Mouse (Mus musculus): ENCODE measurements at regions not wholly inside any gene's neighbourhood (a gene's known extent, or its start where the extent isn't known, plus 50 kb on each side); places are given as distances from the start of the nearest gene placed in this dataset.

GRCm38 (mm10) chr5:50343681-50344080 is 284.9 kb upstream of the Adgra3 start:
- no peak overlapping the region for H3K27ac ChIP-seq (ENCODE audit: low read depth, low read length)
- H3K9ac ChIP-seq (ENCODE audit: low read depth, low read length) = no peak overlapping the region
- H3K4me3 ChIP-seq (ENCODE audit: low read depth, low read length) = no peak overlapping the region
- 59% methylated on average over 2 of the region's 2 CpGs for WGBS
- no peak for ATAC-seq
- no peaks in the 10 kb centered on the region for H3K4me1 ChIP-seq (replicated peaks; ENCODE audit: control insufficient read depth, insufficient read depth, low read length)
- no peaks in the 10 kb centered on the region for H3K27me3 ChIP-seq (replicated peaks; ENCODE audit: control insufficient read depth, insufficient read depth, low read length)
- H3K36me3 ChIP-seq (ENCODE audit: control insufficient read depth, insufficient read depth) = no peaks in the 10 kb centered on the region
- no peak overlapping the region for H3K4me2 ChIP-seq (replicated peaks; ENCODE audit: low read depth)
- H3K9me3 ChIP-seq (ENCODE audit: control insufficient read depth) = no peaks in the 10 kb centered on the region
- TF ChIP-seq CTCF (IDR thresholded peaks at IDR 0.05; ENCODE audit: low read depth) = no peak

GRCm38 (mm10) chr5:50309491-50309890 is 250.7 kb upstream of the Adgra3 start:
- no peaks in the 10 kb centered on the region for H3K36me3 ChIP-seq (ENCODE audit: control insufficient read depth, insufficient read depth)
- TF ChIP-seq CTCF (IDR thresholded peaks at IDR 0.05; ENCODE audit: low read depth) = no peak
- ATAC-seq = no peak
- H3K27ac ChIP-seq (ENCODE audit: low read depth, low read length) = no peak overlapping the region
- no peak overlapping the region for H3K9ac ChIP-seq (ENCODE audit: low read depth, low read length)
- 52% methylated on average over 1 of the region's 1 CpGs for WGBS
- no peaks in the 10 kb centered on the region for H3K9me3 ChIP-seq (ENCODE audit: control insufficient read depth)
- no peaks in the 10 kb centered on the region for H3K4me1 ChIP-seq (replicated peaks; ENCODE audit: control insufficient read depth, insufficient read depth, low read length)
- H3K4me3 ChIP-seq (ENCODE audit: low read depth, low read length) = no peak overlapping the region
- no peak overlapping the region for H3K4me2 ChIP-seq (replicated peaks; ENCODE audit: low read depth)
- H3K27me3 ChIP-seq (replicated peaks; ENCODE audit: control insufficient read depth, insufficient read depth, low read length) = no peaks in the 10 kb centered on the region

- Histone ChIP-seq H3K27ac (ENCODE audit: low read depth, low read length) (no peak overlapping the region), H3K4me1 (replicated peaks; ENCODE audit: control insufficient read depth, insufficient read depth, low read length) (no peaks in the 10 kb centered on the region), H3K4me3 (ENCODE audit: low read depth, low read length) (no peak overlapping the region), H3K27me3 (replicated peaks; ENCODE audit: control insufficient read depth, insufficient read depth, low read length) (no peaks in the 10 kb centered on the region), H3K36me3 (ENCODE audit: control insufficient read depth, insufficient read depth) (no peaks in the 10 kb centered on the region), H3K4me2 (replicated peaks; ENCODE audit: low read depth) (no peak overlapping the region), H3K9ac (ENCODE audit: low read depth, low read length) (no peak overlapping the region), H3K9me3 (ENCODE audit: control insufficient read depth) (no peaks in the 10 kb centered on the region)
- WGBS = 58% methylated on average over 1 of the region's 1 CpGs
- no peak for TF ChIP-seq CTCF (IDR thresholded peaks at IDR 0.05; ENCODE audit: low read depth)
- no peak for ATAC-seq
Measured at GRCm38 (mm10) chr5:50303859-50304480, 245.2 kb upstream of the Adgra3 start.

GRCm38 (mm10) chr5:50293794-50294193 is 235.0 kb upstream of the Adgra3 start:
- no peak for ATAC-seq

GRCm38 (mm10) chr5:50290879-50291410 is 232.1 kb upstream of the Adgra3 start:
- no peaks in the 10 kb centered on the region for H3K27me3 ChIP-seq (replicated peaks; ENCODE audit: control insufficient read depth, insufficient read depth, low read length)
- no peak overlapping the region for H3K9ac ChIP-seq (ENCODE audit: low read depth, low read length)
- no peaks in the 10 kb centered on the region for H3K36me3 ChIP-seq (ENCODE audit: control insufficient read depth, insufficient read depth)
- no peak overlapping the region for H3K27ac ChIP-seq (ENCODE audit: low read depth, low read length)
- WGBS = 66% methylated on average over 2 of the region's 2 CpGs
- no peaks in the 10 kb centered on the region for H3K4me1 ChIP-seq (replicated peaks; ENCODE audit: control insufficient read depth, insufficient read depth, low read length)
- TF ChIP-seq CTCF (IDR thresholded peaks at IDR 0.05; ENCODE audit: low read depth) = no peak
- peak; percentile 78 for ATAC-seq
- H3K4me3 ChIP-seq (ENCODE audit: low read depth, low read length) = no peak overlapping the region
- no peak overlapping the region for H3K4me2 ChIP-seq (replicated peaks; ENCODE audit: low read depth)
- no peaks in the 10 kb centered on the region for H3K9me3 ChIP-seq (ENCODE audit: control insufficient read depth)

More at GRCm38 (mm10) chr5:50293794-50294193, 235.0 kb upstream of the Adgra3 start:
- H3K9me3 ChIP-seq (ENCODE audit: control insufficient read depth) = no peaks in the 10 kb centered on the region
- H3K4me2 ChIP-seq (replicated peaks; ENCODE audit: low read depth) = no peak overlapping the region
- H3K27me3 ChIP-seq (replicated peaks; ENCODE audit: control insufficient read depth, insufficient read depth, low read length) = no peaks in the 10 kb centered on the region
- 64% methylated on average over 3 of the region's 3 CpGs for WGBS
- no peak overlapping the region for H3K9ac ChIP-seq (ENCODE audit: low read depth, low read length)
- peak; percentile 48 for TF ChIP-seq CTCF (IDR thresholded peaks at IDR 0.05; ENCODE audit: low read depth)
- no peak overlapping the region for H3K4me3 ChIP-seq (ENCODE audit: low read depth, low read length)
- no peaks in the 10 kb centered on the region for H3K4me1 ChIP-seq (replicated peaks; ENCODE audit: control insufficient read depth, insufficient read depth, low read length)
- H3K27ac ChIP-seq (ENCODE audit: low read depth, low read length) = no peak overlapping the region
- H3K36me3 ChIP-seq (ENCODE audit: control insufficient read depth, insufficient read depth) = no peaks in the 10 kb centered on the region

GRCm38 (mm10) chr5:50260417-50260816 is 201.6 kb upstream of the Adgra3 start:
- Histone ChIP-seq H3K9ac (ENCODE audit: low read depth, low read length) (no peak overlapping the region), H3K27ac (ENCODE audit: low read depth, low read length) (no peak overlapping the region), H3K27me3 (replicated peaks; ENCODE audit: control insufficient read depth, insufficient read depth, low read length) (no peaks in the 10 kb centered on the region), H3K4me1 (replicated peaks; ENCODE audit: control insufficient read depth, insufficient read depth, low read length) (no peaks in the 10 kb centered on the region), H3K4me2 (replicated peaks; ENCODE audit: low read depth) (no peak overlapping the region), H3K36me3 (ENCODE audit: control insufficient read depth, insufficient read depth) (no peaks in the 10 kb centered on the region), H3K9me3 (ENCODE audit: control insufficient read depth) (no peaks in the 10 kb centered on the region), H3K4me3 (ENCODE audit: low read depth, low read length) (no peak overlapping the region)
- 66% methylated on average over 2 of the region's 2 CpGs for WGBS
- no peak for ATAC-seq
- no peak for TF ChIP-seq CTCF (IDR thresholded peaks at IDR 0.05; ENCODE audit: low read depth)

All from intestine, postnatal 0 days (tissue).